Mouse (Mus musculus) C2C12 (cell line): ENCODE data around the gene Fibin.

ENCODE experiments used
- CEBPB ChIP-seq: IDR thresholded peaks from one replicate; pipeline ENCODE4 v1.6.1; 2011; ENCODE audit warnings: low read depth, mild to moderate bottlenecking, control low read depth, moderate library complexity
- CTCF ChIP-seq: IDR thresholded peaks from one replicate; pipeline ENCODE4 v1.5.1; 2011; ENCODE audit not compliant: control insufficient read depth, insufficient read depth, insufficient read length
- MYOG ChIP-seq: IDR thresholded peaks from one replicate; pipeline ENCODE4 v1.6.1; 2011; ENCODE audit not compliant: control insufficient read depth, insufficient read length; ENCODE audit errors: extremely low read depth

- TF ChIP-seq CTCF (no peak), MYOG (no peak), CEBPB (no peak)
These were observed 2.4 kb upstream of the Fibin start for GRCm38 (mm10) chr2:110365401-110365800.
